Mouse (Mus musculus) limb, embryonic 13.5 days (tissue): ENCODE data around the gene Pcyox1. TPM values are rescaled to one million over a fixed set of nuclear protein-coding genes. Genes with fewer than 3 reads are reported as not detected.

Experiments
- ATAC-seq: fragments of 200-750 bp; cut with Nextera tagmentation; 2 replicates; pipeline ENCODE4 v1.8.0; 2017; ENCODE audit warnings: low read depth, moderate number of reproducible peaks, moderate TSS enrichment; ENCODE audit not compliant: low FRiP score
- H3K27ac ChIP-seq: fragments of 300-500 bp; sonication (generic); 2 replicates; pipeline ENCODE4 v1.5.1; 2015; ENCODE audit warnings: inconsistent platforms, mild to moderate bottlenecking, moderate library complexity
- H3K27me3 ChIP-seq: fragments of 300-500 bp; sonication (generic); 2 replicates; pipeline ENCODE4 v1.6.1; 2015; ENCODE audit warnings: mild to moderate bottlenecking, inconsistent platforms
- H3K36me3 ChIP-seq: fragments of 300-500 bp; sonication (generic); 2 replicates; pipeline ENCODE4 v1.6.1; 2015; ENCODE audit warnings: inconsistent platforms, mild to moderate bottlenecking, moderate library complexity
- H3K4me1 ChIP-seq: fragments of 300-500 bp; sonication (generic); 2 replicates; pipeline ENCODE4 v1.6.1; 2015; ENCODE audit warnings: inconsistent platforms
- H3K4me2 ChIP-seq: fragments of 300-500 bp; sonication (generic); replicated peaks from 2 replicates; pipeline ENCODE4 v1.6.1; 2015; ENCODE audit warnings: inconsistent platforms, mild to moderate bottlenecking, moderate library complexity
- H3K4me3 ChIP-seq: fragments of 300-500 bp; sonication (generic); 2 replicates; pipeline ENCODE4 v1.5.1; 2015; ENCODE audit warnings: moderate library complexity, mild to moderate bottlenecking, inconsistent platforms
- H3K9ac ChIP-seq: fragments of 300-500 bp; sonication (generic); 2 replicates; pipeline ENCODE4 v1.6.1; 2015; ENCODE audit warnings: mild to moderate bottlenecking, inconsistent platforms
- H3K9me3 ChIP-seq: fragments of 300-500 bp; sonication (generic); 2 replicates; pipeline ENCODE4 v1.6.1; 2016; ENCODE audit warnings: inconsistent platforms
- WGBS: fragments of 180-500 bp; shearing (Covaris S2); methylation state at CpG from one replicate; pipeline ENCODE4 v1.1.7; 2015; 5-methylcytosine and 5-hydroxymethylcytosine counted together
- polyA plus RNA-seq: library from polyadenylated mRNA; unstranded; fragments of >200 nt; fragmentation: Nextera tagmentation; extraction: Ambion mirVana; gene quantifications from 2 replicates; pipeline ENCODE4 v1.2.1, GENCODE M21; 2015

Gene Pcyox1
- polyA plus RNA-seq, 1 experiment from 2014 or later = 86.3 TPM

DNA sequence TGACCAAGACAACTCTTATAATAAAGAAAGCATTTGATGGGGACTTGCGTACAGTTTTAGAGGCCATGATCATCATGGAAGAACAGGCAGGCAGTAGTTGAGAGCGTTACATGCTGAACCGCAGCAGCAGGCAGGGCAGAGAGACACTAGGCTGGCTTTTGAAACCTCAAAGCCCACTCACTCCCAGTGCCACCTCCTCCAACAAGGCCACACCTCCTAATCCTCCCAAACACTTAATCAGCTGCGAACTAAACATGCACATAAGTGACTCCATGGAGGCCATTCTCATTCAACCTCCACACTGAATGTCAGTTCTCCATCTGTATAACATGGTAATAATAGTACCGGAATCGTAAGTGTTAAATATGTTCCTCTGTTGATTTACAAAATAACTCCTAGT, 23.4 kb downstream of the Pcyox1 start:
- ATAC-seq = no peak
- Histone ChIP-seq H3K27ac (no peak overlapping the region), H3K36me3 (peaks cover 51% of the 10 kb centered on the region), H3K4me3 (no peak overlapping the region), H3K4me1 (peaks cover 25% of the 10 kb centered on the region), H3K4me2 (no peak overlapping the region), H3K9me3 (no peaks in the 10 kb centered on the region), H3K9ac (no peak overlapping the region), H3K27me3 (no peaks in the 10 kb centered on the region)
- 94% methylated on average over 6 of the region's 6 CpGs for WGBS

GRCm38 (mm10) chr6:86371950-86372516, 24.9 kb downstream of the Pcyox1 start:
- H3K36me3 ChIP-seq = peaks cover 48% of the 10 kb centered on the region
- no peaks in the 10 kb centered on the region for H3K9me3 ChIP-seq
- peak overlapping the region; percentile 89 for H3K9ac ChIP-seq
- H3K4me3 ChIP-seq = peak overlapping the region; percentile 90
- no peak for ATAC-seq
- 6% methylated on average over 12 of the region's 12 CpGs for WGBS
- H3K27ac ChIP-seq = no peak overlapping the region
- peak overlapping the region; percentile 84 for H3K4me2 ChIP-seq
- H3K27me3 ChIP-seq = no peaks in the 10 kb centered on the region
- peaks cover 26% of the 10 kb centered on the region for H3K4me1 ChIP-seq

DNA sequence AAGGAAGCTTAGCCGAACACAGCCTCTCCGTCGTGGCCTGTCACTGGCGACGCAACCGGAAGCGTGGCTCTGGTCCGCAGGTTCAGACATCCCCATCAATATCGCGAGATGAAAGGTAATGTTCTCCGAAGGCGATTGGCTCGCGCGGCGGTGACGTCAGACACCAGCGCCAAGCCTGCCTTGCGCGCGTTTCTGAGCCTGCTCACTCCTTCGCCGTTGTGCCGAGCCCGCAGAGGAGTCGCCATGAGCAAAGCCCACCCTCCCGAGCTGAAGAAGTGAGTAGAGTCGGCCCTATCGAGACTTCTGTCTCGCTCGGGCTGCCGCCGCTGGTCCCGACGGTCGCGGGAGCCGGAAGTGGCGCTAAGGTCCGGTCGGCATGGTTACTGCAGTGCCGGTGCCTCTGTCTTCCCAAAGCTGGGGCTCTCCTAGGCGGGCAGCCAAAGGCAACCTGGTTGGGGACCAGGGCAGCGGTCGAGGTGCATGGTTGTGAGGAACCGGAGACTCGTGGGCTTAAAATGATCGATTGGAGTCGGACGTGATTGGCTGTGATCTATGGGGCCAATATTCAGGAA, 25.5 kb downstream of the Pcyox1 start:
- peaks cover 32% of the 10 kb centered on the region for H3K4me1 ChIP-seq
- peak overlapping the region; percentile 90 for H3K4me3 ChIP-seq
- peak overlapping the region; percentile 89 for H3K27ac ChIP-seq
- under 1% methylated on average over 50 of the region's 50 CpGs for WGBS
- H3K36me3 ChIP-seq = peaks cover 42% of the 10 kb centered on the region
- H3K4me2 ChIP-seq = peak overlapping the region; percentile 84
- no peaks in the 10 kb centered on the region for H3K27me3 ChIP-seq
- H3K9ac ChIP-seq = peak overlapping the region; percentile 89
- peak; percentile 96 for ATAC-seq
- H3K9me3 ChIP-seq = no peaks in the 10 kb centered on the region

GRCm38 (mm10) chr6:86370764-86371339, 26.1 kb downstream of the Pcyox1 start, which contains the start of gene Snrpg:
TSS of gene Snrpg (plus strand) at chr6:86371304.
- H3K27me3 ChIP-seq = no peaks in the 10 kb centered on the region
- H3K9ac ChIP-seq = peak within 1 kb of the TSS; percentile 89
- ATAC-seq = peak; percentile 54
- peak within 1 kb of the TSS; percentile 90 for H3K4me3 ChIP-seq
- peaks cover 36% of the 10 kb centered on the region for H3K4me1 ChIP-seq
- peaks cover 36% of the 10 kb centered on the region for H3K36me3 ChIP-seq
- H3K27ac ChIP-seq = peak within 1 kb of the TSS; percentile 89
- peak within 1 kb of the TSS; percentile 84 for H3K4me2 ChIP-seq
- H3K9me3 ChIP-seq = no peaks in the 10 kb centered on the region
- 19% methylated on average over 15 of the region's 15 CpGs for WGBS

DNA sequence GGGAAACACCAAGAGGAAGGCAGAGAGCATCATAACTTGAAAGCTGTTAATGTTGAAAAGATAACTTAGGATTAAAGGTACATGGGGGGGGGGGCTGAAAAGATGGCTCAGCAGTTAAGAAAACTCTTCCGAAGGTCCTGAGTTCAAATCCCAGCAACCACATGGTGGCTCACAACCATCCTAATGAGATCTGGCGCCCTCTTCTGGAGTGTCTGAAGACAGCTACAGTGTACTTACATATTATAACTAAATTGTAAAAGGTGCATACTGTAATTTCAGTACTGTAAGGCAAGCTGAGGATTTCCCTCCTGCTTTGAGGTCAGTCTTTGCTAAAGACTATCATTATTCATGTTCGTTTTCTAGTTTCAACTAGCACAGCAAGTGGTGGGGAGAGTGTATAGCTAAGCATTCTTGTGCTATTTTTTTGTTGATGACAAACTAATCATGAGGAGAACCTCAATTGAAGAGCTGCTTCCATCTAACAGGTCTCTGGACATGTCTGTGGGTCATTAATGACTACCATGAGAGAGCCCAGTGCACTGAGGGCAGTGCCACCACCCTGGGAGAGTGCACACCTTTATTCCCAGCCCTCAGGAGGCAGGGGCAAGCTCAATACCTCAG, 26.8 kb downstream of the Pcyox1 start:
- peak overlapping the region; percentile 84 for H3K4me2 ChIP-seq
- no peak for ATAC-seq
- H3K27me3 ChIP-seq = no peaks in the 10 kb centered on the region
- WGBS = 64% methylated on average over 3 of the region's 3 CpGs
- H3K4me1 ChIP-seq = peaks cover 36% of the 10 kb centered on the region
- H3K36me3 ChIP-seq = peaks cover 32% of the 10 kb centered on the region
- no peaks in the 10 kb centered on the region for H3K9me3 ChIP-seq
- no peak overlapping the region for H3K27ac ChIP-seq
- H3K4me3 ChIP-seq = peak overlapping the region; percentile 90
- peak overlapping the region; percentile 89 for H3K9ac ChIP-seq

DNA sequence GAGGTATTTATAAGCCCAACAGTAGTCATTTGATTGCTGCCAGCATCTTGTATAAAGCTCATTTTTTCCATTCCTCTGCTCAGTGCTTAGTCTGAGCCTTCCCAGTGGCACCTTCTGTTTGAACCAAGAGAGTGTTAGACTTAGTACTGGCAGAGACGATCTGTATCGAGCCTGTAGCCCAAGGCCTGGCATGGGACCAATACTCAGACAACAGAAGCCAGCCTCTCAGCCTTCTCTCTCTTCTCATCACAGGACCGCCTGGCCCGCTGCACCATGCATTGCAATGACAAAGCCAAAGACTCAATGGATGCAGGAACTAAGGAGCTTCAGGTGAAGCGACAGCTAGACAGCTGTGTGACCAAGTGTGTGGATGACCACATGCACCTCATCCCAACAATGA, 28.5 kb downstream of the Pcyox1 start:
- WGBS = 95% methylated on average over 5 of the region's 5 CpGs
- no peaks in the 10 kb centered on the region for H3K9me3 ChIP-seq
- H3K4me2 ChIP-seq = no peak overlapping the region
- H3K36me3 ChIP-seq = peaks cover 22% of the 10 kb centered on the region
- no peak overlapping the region for H3K9ac ChIP-seq
- ATAC-seq = no peak
- peaks cover 35% of the 10 kb centered on the region for H3K4me1 ChIP-seq
- no peak overlapping the region for H3K4me3 ChIP-seq
- H3K27ac ChIP-seq = no peak overlapping the region
- no peaks in the 10 kb centered on the region for H3K27me3 ChIP-seq

- 75% methylated on average over 2 of the region's 2 CpGs for WGBS
- Histone ChIP-seq H3K9ac (peak overlapping the region; percentile 85; the same call in 1 of the 2 replicates), H3K9me3 (no peaks in the 10 kb centered on the region), H3K27ac (no peak overlapping the region), H3K27me3 (no peaks in the 10 kb centered on the region), H3K36me3 (peaks cover 22% of the 10 kb centered on the region), H3K4me3 (peak overlapping the region; percentile 75), H3K4me2 (peak overlapping the region; percentile 92), H3K4me1 (peaks cover 19% of the 10 kb centered on the region)
- no peak for ATAC-seq
Measured at GRCm38 (mm10) chr6:86366853-86367249, 30.1 kb downstream of the Pcyox1 start.

DNA sequence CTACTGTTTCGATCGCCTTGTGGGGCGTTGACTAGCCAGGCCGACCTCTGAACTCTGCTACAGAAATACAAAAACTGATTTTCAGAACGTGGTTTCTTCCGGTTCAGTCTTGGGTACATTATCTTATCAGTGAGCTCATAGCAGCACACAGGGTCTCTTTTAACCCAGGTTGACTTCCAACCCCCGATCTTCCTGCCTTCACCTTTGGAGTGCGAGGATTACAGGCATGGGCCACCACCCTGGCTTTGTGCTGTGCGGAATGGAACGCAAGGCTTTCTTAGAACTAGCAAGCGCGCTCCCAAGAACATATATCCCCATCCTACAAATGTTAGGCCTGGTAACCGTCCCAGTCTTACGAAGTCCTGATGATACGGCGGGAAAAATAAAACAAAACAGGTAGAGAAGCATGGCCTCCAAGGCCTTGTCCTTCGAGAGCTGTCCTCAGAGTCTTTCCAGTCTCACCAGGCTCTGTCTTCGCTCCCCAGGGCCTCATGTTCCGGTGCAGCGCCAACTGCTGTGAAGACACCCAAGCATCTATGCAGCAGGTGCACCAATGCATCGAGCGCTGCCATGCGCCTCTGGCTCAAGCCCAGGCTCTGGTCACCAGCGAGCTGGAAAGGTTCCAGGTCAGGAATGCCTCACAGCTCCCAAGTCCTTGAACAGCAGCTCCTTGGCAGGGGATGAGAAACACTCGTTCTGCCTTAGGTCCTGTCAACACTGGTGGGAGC, 30.7 kb downstream of the Pcyox1 start:
- H3K27ac ChIP-seq = peak overlapping the region; percentile 72
- peak overlapping the region; percentile 92 for H3K4me2 ChIP-seq
- peak overlapping the region; percentile 85 for H3K9ac ChIP-seq
- peaks cover 19% of the 10 kb centered on the region for H3K4me1 ChIP-seq
- no peak for ATAC-seq
- H3K36me3 ChIP-seq = peaks cover 22% of the 10 kb centered on the region
- H3K9me3 ChIP-seq = no peaks in the 10 kb centered on the region
- H3K27me3 ChIP-seq = no peaks in the 10 kb centered on the region
- WGBS = 47% methylated on average over 25 of the region's 25 CpGs
- peak overlapping the region; percentile 75 for H3K4me3 ChIP-seq

DNA sequence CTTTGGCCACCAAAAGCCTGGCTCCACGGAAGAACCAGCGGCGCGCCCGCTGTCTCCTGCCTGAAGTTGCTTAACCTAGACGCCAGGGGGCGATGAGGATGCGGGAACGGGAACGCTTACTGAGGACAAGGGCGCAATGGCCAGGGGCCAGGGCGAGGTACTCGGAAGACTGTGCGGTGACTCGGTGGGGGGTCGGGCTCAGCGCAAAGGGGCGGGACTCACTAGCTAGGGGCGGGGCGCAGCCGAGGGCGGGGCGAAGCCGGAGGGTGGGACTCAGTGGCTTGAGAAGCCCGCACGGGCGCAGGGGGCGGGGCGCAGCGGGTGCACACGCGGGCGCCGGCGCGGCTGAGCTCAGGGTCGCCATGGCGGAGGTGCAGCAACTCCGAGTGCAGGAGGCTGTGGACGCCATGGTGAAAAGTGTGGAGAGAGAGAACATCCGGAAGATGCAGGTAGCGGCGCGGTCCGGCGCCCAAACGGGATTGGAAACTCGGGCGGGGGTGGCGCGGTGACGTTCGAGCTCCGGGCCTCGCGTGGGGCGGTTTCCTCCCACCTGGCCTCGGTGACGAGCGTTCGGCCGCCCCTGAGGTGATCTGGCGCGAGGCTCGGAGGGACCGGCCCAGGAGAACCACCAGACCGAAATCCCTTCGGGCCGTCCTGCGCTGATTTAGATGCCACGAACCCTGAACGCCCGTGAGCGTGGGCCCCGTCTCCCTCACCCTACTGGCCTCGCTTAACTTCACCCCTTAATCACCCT, 31.4 kb downstream of the Pcyox1 start, which contains the start of gene Fam136a:
TSS of gene Fam136a (plus strand) at position 276 of the 754 bp plus-strand sequence.
- peak within 1 kb of the TSS; percentile 92 for H3K4me2 ChIP-seq
- no peaks in the 10 kb centered on the region for H3K9me3 ChIP-seq
- H3K9ac ChIP-seq = peak within 1 kb of the TSS; percentile 85
- WGBS = under 1% methylated on average over 71 of the region's 76 CpGs
- H3K4me3 ChIP-seq = peak within 1 kb of the TSS; percentile 75
- H3K27me3 ChIP-seq = no peaks in the 10 kb centered on the region
- H3K4me1 ChIP-seq = peaks cover 15% of the 10 kb centered on the region
- peak; percentile 96 for ATAC-seq
- peaks cover 22% of the 10 kb centered on the region for H3K36me3 ChIP-seq
- peak within 1 kb of the TSS; percentile 72 for H3K27ac ChIP-seq

DNA sequence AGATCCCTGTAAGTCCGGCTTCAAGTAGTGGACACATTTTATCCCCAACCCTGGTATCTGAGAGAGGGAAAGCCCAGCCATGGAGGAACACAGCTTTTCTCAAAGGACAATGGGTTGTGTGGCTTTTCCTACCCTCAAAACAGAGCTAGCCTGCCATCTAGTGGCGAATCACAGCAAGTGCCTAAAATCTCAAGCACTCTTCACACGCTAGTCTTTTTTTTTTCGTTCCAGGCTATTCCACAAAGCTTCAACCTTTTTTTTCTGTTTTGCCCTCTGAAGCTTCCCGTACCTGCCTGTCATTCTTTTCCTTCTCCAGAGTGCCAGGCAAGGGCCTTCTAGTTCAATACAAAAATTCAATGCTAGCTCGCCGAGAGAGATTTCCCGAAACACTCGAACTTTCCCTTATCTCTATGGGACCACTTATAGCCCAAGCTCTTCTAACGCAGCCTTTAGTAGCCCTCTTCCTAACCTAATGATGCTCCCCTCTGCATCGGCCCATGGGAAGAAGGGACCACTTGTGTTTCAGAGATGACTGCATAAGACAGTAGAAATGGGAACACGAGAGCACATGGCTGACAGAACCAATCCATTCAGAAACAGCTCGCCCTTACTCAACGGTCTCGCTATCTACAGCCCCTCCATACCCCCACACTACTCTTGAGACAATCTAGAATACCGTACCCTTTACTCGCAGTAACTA, 32.4 kb downstream of the Pcyox1 start:
- Histone ChIP-seq H3K27ac (no peak overlapping the region), H3K4me3 (peak overlapping the region; percentile 75), H3K9me3 (no peaks in the 10 kb centered on the region), H3K4me2 (peak overlapping the region; percentile 92), H3K4me1 (peaks cover 11% of the 10 kb centered on the region), H3K9ac (peak overlapping the region; percentile 67), H3K36me3 (peaks cover 22% of the 10 kb centered on the region), H3K27me3 (no peaks in the 10 kb centered on the region)
- WGBS = 2% methylated on average over 17 of the region's 17 CpGs
- 0 out of 2 replicates have a peak, but pooled peaks have one; percentile 29 for ATAC-seq

- H3K27me3 ChIP-seq = no peaks in the 10 kb centered on the region
- no peak overlapping the region for H3K9ac ChIP-seq
- no peaks in the 10 kb centered on the region for H3K9me3 ChIP-seq
- H3K4me2 ChIP-seq = no peak overlapping the region
- no peaks in the 10 kb centered on the region for H3K36me3 ChIP-seq
- H3K4me1 ChIP-seq = peaks cover 4% of the 10 kb centered on the region
- no peak overlapping the region for H3K27ac ChIP-seq
- WGBS = 86% methylated on average over 7 of the region's 7 CpGs
- ATAC-seq = no peak
- no peak overlapping the region for H3K4me3 ChIP-seq
Measured at GRCm38 (mm10) chr6:86361373-86361772, 35.6 kb downstream of the Pcyox1 start.
